Mouse (Mus musculus) hindbrain, embryonic 11.5 days (tissue): ENCODE results near the gene Mageb3. TPM values are rescaled to one million over a fixed set of nuclear protein-coding genes. Genes with fewer than 3 reads are reported as not detected.
A peak's percentile ranks its signal among the peaks of the same experiment; 100 is the strongest.
"Not testable (repeated sequence)": the region's sequence is repeated elsewhere in the genome, so short reads cannot be mapped to it uniquely, and the experiment has no call there.

Experiments
- ATAC-seq: fragments of 200-750 bp; cut with Nextera tagmentation; 2 replicates; pipeline ENCODE4 v1.8.0; 2017; ENCODE audit warnings: mild to moderate bottlenecking, moderate TSS enrichment, moderate library complexity; ENCODE audit not compliant: low FRiP score
- DNase-seq: peaks from one replicate; pipeline ENCODE4 v3.0.0-alpha.2; 2015; ENCODE audit warnings: low spot score
- H3K27ac ChIP-seq: fragments of 300-500 bp; sonication (generic); 2 replicates; pipeline ENCODE4 v1.5.1; 2014; ENCODE audit warnings: mild to moderate bottlenecking, low read depth, low read length
- H3K27me3 ChIP-seq: fragments of 300-500 bp; sonication (generic); 2 replicates; pipeline ENCODE4 v1.6.1; 2014; ENCODE audit warnings: mild to moderate bottlenecking, low read length, moderate library complexity, mixed read lengths; ENCODE audit not compliant: control insufficient read depth, insufficient read depth
- H3K36me3 ChIP-seq: fragments of 300-500 bp; sonication (generic); 2 replicates; pipeline ENCODE4 v1.6.1; 2014; ENCODE audit warnings: mild to moderate bottlenecking, low read length, moderate library complexity, mixed read lengths; ENCODE audit not compliant: control insufficient read depth, insufficient read depth
- H3K4me1 ChIP-seq: fragments of 300-500 bp; sonication (generic); replicated peaks from 2 replicates; pipeline ENCODE4 v1.6.1; 2014; ENCODE audit warnings: low read length, mixed read lengths; ENCODE audit not compliant: control insufficient read depth, insufficient read depth
- H3K4me2 ChIP-seq: fragments of 300-500 bp; sonication (generic); replicated peaks from 2 replicates; pipeline ENCODE4 v1.6.1; 2014; ENCODE audit warnings: mild to moderate bottlenecking, low read depth, low read length
- H3K4me3 ChIP-seq: fragments of 300-500 bp; sonication (generic); 2 replicates; pipeline ENCODE4 v1.5.1; 2014; ENCODE audit warnings: low read depth, low read length
- H3K9ac ChIP-seq: fragments of 300-500 bp; sonication (generic); 2 replicates; pipeline ENCODE4 v1.6.1; 2014; ENCODE audit warnings: low read depth, low read length
- H3K9me3 ChIP-seq: fragments of 300-500 bp; sonication (generic); 2 replicates; pipeline ENCODE4 v1.6.1; 2016; ENCODE audit warnings: low read length; ENCODE audit not compliant: control insufficient read depth
- WGBS: fragments of 180-500 bp; shearing (Covaris S2); extraction: QIAGEN DNeasy Blood & Tissue Kit; methylation state at CpG from one replicate; pipeline ENCODE4 v1.1.7; 2014; 5-methylcytosine and 5-hydroxymethylcytosine counted together
- polyA plus RNA-seq: library from polyadenylated mRNA; unstranded; fragments of >200 nt; fragmentation: Nextera tagmentation; extraction: Ambion mirVana; gene quantifications from 2 replicates; pipeline ENCODE4 v1.2.1, GENCODE M21; 2014

The Mageb3 gene
- 0.48 and 0.53 TPM in 2 replicates for polyA plus RNA-seq

GRCm38 (mm10) chr2:121955765-121956223, at the start of gene Mageb3, which contains the start of gene Ctdspl2:
TSS of gene Mageb3 (minus strand) at chr2:121956092.
TSS of gene Ctdspl2 (plus strand) at chr2:121956001.
- peak; percentile 99 for ATAC-seq
- no peaks in the 10 kb centered on the region for H3K27me3 ChIP-seq
- 0% methylated on average over 37 of the region's 48 CpGs for WGBS

GRCm38 (mm10) chr2:121995738-121996137, 39.8 kb upstream of the Mageb3 start:
- 91% methylated on average over 1 of the region's 1 CpGs for WGBS
- H3K4me2 ChIP-seq = no peak overlapping the region
- H3K27ac ChIP-seq = no peak overlapping the region
- no peaks in the 10 kb centered on the region for H3K9me3 ChIP-seq
- ATAC-seq (no peak), DNase-seq (no peak)
- H3K9ac ChIP-seq = no peak overlapping the region
- no peaks in the 10 kb centered on the region for H3K4me1 ChIP-seq
- no peaks in the 10 kb centered on the region for H3K36me3 ChIP-seq
- H3K27me3 ChIP-seq = no peaks in the 10 kb centered on the region
- no peak overlapping the region for H3K4me3 ChIP-seq

More at GRCm38 (mm10) chr2:121955765-121956223, at the start of gene Mageb3, which contains the start of gene Ctdspl2:
- H3K27ac ChIP-seq = peak within 1 kb of the TSS; percentile 86
- no peaks in the 10 kb centered on the region for H3K4me1 ChIP-seq
- H3K9ac ChIP-seq = peak within 1 kb of the TSS; percentile 95
- DNase-seq = peak; percentile 98
- H3K4me3 ChIP-seq = peak within 1 kb of the TSS; percentile 90
- H3K36me3 ChIP-seq = no peaks in the 10 kb centered on the region
- H3K9me3 ChIP-seq = no peaks in the 10 kb centered on the region
- peak within 1 kb of the TSS; percentile 62 for H3K4me2 ChIP-seq

- Histone ChIP-seq H3K4me2 (peak overlapping the region; percentile 62), H3K9me3 (no peaks in the 10 kb centered on the region), H3K4me1 (no peaks in the 10 kb centered on the region), H3K4me3 (peak overlapping the region; percentile 90), H3K36me3 (no peaks in the 10 kb centered on the region; the same call in 1 of the 2 replicates), H3K27me3 (no peaks in the 10 kb centered on the region), H3K9ac (peak overlapping the region; percentile 95), H3K27ac (no peak overlapping the region)
- ATAC-seq = no peak
- peak; percentile 7 for DNase-seq
- WGBS = 14% methylated on average over 8 of the region's 8 CpGs
Observed at GRCm38 (mm10) chr2:121957216-121957792, 1.4 kb upstream of the Mageb3 start.

GRCm38 (mm10) chr2:121956224-121957018, 529 bp upstream of the Mageb3 start:
- Histone ChIP-seq H3K9me3 (no peaks in the 10 kb centered on the region), H3K4me1 (no peaks in the 10 kb centered on the region), H3K27ac (peak overlapping the region; percentile 86), H3K9ac (peak overlapping the region; percentile 95), H3K4me2 (peak overlapping the region; percentile 62), H3K36me3 (no peaks in the 10 kb centered on the region), H3K27me3 (no peaks in the 10 kb centered on the region), H3K4me3 (peak overlapping the region; percentile 90)
- DNase-seq = peak; percentile 98
- peak; percentile 95 for ATAC-seq
- under 1% methylated on average over 40 of the region's 47 CpGs for WGBS

GRCm38 (mm10) chr2:121954971-121955656, 778 bp downstream of the Mageb3 start:
- ATAC-seq = 0 out of 2 replicates have a peak, but pooled peaks have one; percentile 0
- 15% methylated on average over 10 of the region's 10 CpGs for WGBS
- Histone ChIP-seq H3K4me2 (peak overlapping the region; percentile 62), H3K4me3 (peak overlapping the region; percentile 90), H3K9ac (peak overlapping the region; percentile 95), H3K36me3 (no peaks in the 10 kb centered on the region), H3K4me1 (no peaks in the 10 kb centered on the region), H3K9me3 (no peaks in the 10 kb centered on the region), H3K27me3 (no peaks in the 10 kb centered on the region), H3K27ac (peak overlapping the region; percentile 86)
- peak; percentile 7 for DNase-seq

- Histone ChIP-seq H3K36me3 (no peaks in the 10 kb centered on the region), H3K27ac (no peak overlapping the region), H3K4me3 (no peak overlapping the region), H3K4me2 (no peak overlapping the region), H3K27me3 (no peaks in the 10 kb centered on the region), H3K9me3 (no peaks in the 10 kb centered on the region), H3K4me1 (no peaks in the 10 kb centered on the region), H3K9ac (no peak overlapping the region)
- ATAC-seq (no peak), DNase-seq (no peak)
- WGBS = 79% methylated on average over 3 of the region's 3 CpGs
Observed at GRCm38 (mm10) chr2:121943364-121943763, 12.5 kb downstream of the Mageb3 start.

GRCm38 (mm10) chr2:121937624-121938023, 18.3 kb downstream of the Mageb3 start:
- 82% methylated on average over 2 of the region's 2 CpGs for WGBS
- not testable (repeated sequence) for DNase-seq, H3K4me2 ChIP-seq

GRCm38 (mm10) chr2:121916047-121916970, 39.6 kb downstream of the Mageb3 start:
- Histone ChIP-seq H3K27ac (no peak overlapping the region), H3K4me1 (no peaks in the 10 kb centered on the region), H3K9me3 (no peaks in the 10 kb centered on the region), H3K36me3 (no peaks in the 10 kb centered on the region), H3K4me3 (no peak overlapping the region), H3K27me3 (no peaks in the 10 kb centered on the region), H3K9ac (no peak overlapping the region), H3K4me2 (no peak overlapping the region)
- ATAC-seq (no peak), DNase-seq (no peak)
- WGBS = 97% methylated on average over 5 of the region's 5 CpGs

More at GRCm38 (mm10) chr2:121937624-121938023, 18.3 kb downstream of the Mageb3 start:
- ATAC-seq, H3K27me3 ChIP-seq, H3K9ac ChIP-seq, H3K36me3 ChIP-seq, H3K27ac ChIP-seq, H3K4me1 ChIP-seq, H3K9me3 ChIP-seq, H3K4me3 ChIP-seq: not testable (repeated sequence)
